Mouse (Mus musculus) kidney, embryonic 16.5 days (tissue): Measurements from ENCODE around the gene Gm20388. TPM values are rescaled to one million over a fixed set of nuclear protein-coding genes. Genes with fewer than 3 reads are reported as not detected.
A peak's percentile ranks its signal among the peaks of the same experiment; 100 is the strongest.

Experiments used
- ATAC-seq: fragments of 200-750 bp; cut with Nextera tagmentation; 2 replicates; pipeline ENCODE4 v1.8.0; 2017; ENCODE audit warnings: moderate TSS enrichment; ENCODE audit not compliant: low FRiP score, low TSS enrichment
- H3K27ac ChIP-seq: fragments of 300-500 bp; sonication (generic); 2 replicates; pipeline ENCODE4 v1.5.1; 2014; ENCODE audit warnings: low read length
- H3K27me3 ChIP-seq: fragments of 300-500 bp; sonication (generic); 2 replicates; pipeline ENCODE4 v1.6.1; 2014; ENCODE audit warnings: low read length, control low read depth, mixed read lengths; ENCODE audit not compliant: insufficient read depth
- H3K36me3 ChIP-seq: fragments of 300-500 bp; sonication (generic); 2 replicates; pipeline ENCODE4 v1.6.1; 2014; ENCODE audit warnings: low read length, control low read depth, mixed read lengths; ENCODE audit not compliant: insufficient read depth
- H3K4me1 ChIP-seq: fragments of 300-500 bp; sonication (generic); 2 replicates; pipeline ENCODE4 v1.6.1; 2014; ENCODE audit warnings: low read length, control low read depth, mixed read lengths; ENCODE audit not compliant: insufficient read depth
- H3K4me2 ChIP-seq: fragments of 300-500 bp; sonication (generic); replicated peaks from 2 replicates; pipeline ENCODE4 v1.6.1; 2014; ENCODE audit warnings: low read depth, low read length
- H3K4me3 ChIP-seq: fragments of 300-500 bp; sonication (generic); 2 replicates; pipeline ENCODE4 v1.5.1; 2014; ENCODE audit warnings: mild to moderate bottlenecking, low read length
- H3K9ac ChIP-seq: fragments of 300-500 bp; sonication (generic); replicated peaks from 2 replicates; pipeline ENCODE4 v1.6.1; 2014; ENCODE audit warnings: low read length
- H3K9me3 ChIP-seq: fragments of 300-500 bp; sonication (generic); 2 replicates; pipeline ENCODE4 v1.6.1; 2016; ENCODE audit warnings: low read length, control low read depth
- WGBS: fragments of 180-500 bp; shearing (Covaris S2); extraction: QIAGEN DNeasy Blood & Tissue Kit; methylation state at CpG from one replicate; pipeline ENCODE4 v1.1.7; 2014; 5-methylcytosine and 5-hydroxymethylcytosine counted together
- polyA plus RNA-seq: library from polyadenylated mRNA; unstranded; fragments of >200 nt; fragmentation: Nextera tagmentation; extraction: Ambion mirVana; gene quantifications from 2 replicates; pipeline ENCODE4 v1.2.1, GENCODE M21; 2015

The Gm20388 gene
- polyA plus RNA-seq, 1 experiment from 2014 or later: 7.7 TPM

- H3K27me3 ChIP-seq: 0 out of 2 replicates have a peak, but pooled peaks cover 5% of the 10 kb centered on the region
- H3K9ac ChIP-seq: no peak overlapping the region
- H3K9me3 ChIP-seq: no peaks in the 10 kb centered on the region
- H3K4me3 ChIP-seq: no peak overlapping the region
- H3K36me3 ChIP-seq: no peaks in the 10 kb centered on the region
- H3K4me2 ChIP-seq: no peak overlapping the region
- ATAC-seq: no peak
- no peak overlapping the region for H3K27ac ChIP-seq
- peaks cover 34% of the 10 kb centered on the region; the same call in 1 of the 2 replicates for H3K4me1 ChIP-seq
Observed at GRCm38 (mm10) chr8:120697979-120698272, 787.3 kb downstream of the Gm20388 start.

- H3K9ac ChIP-seq: no peak overlapping the region
- H3K27ac ChIP-seq: peak overlapping the region; percentile 43
- H3K36me3 ChIP-seq: no peaks in the 10 kb centered on the region
- no peaks in the 10 kb centered on the region for H3K9me3 ChIP-seq
- 79% methylated on average over 7 of the region's 7 CpGs for WGBS
- ATAC-seq: no peak
- no peak overlapping the region for H3K4me3 ChIP-seq
- H3K4me1 ChIP-seq: peaks cover 34% of the 10 kb centered on the region; the same call in 1 of the 2 replicates
- 0 out of 2 replicates have a peak, but pooled peaks cover 5% of the 10 kb centered on the region for H3K27me3 ChIP-seq
- H3K4me2 ChIP-seq: no peak overlapping the region
Observed at GRCm38 (mm10) chr8:120698426-120698825, 787.8 kb downstream of the Gm20388 start.

GRCm38 (mm10) chr8:120699079-120699478, 788.4 kb downstream of the Gm20388 start:
- Histone ChIP-seq H3K4me2 (no peak overlapping the region), H3K27ac (peak overlapping the region; percentile 43; the same call in 1 of the 2 replicates), H3K9ac (no peak overlapping the region), H3K36me3 (no peaks in the 10 kb centered on the region), H3K27me3 (0 out of 2 replicates have a peak, but pooled peaks cover 5% of the 10 kb centered on the region), H3K9me3 (no peaks in the 10 kb centered on the region), H3K4me1 (peaks cover 29% of the 10 kb centered on the region; the same call in 1 of the 2 replicates), H3K4me3 (no peak overlapping the region)
- ATAC-seq: no peak
- 54% methylated on average over 6 of the region's 6 CpGs for WGBS

- Histone ChIP-seq H3K4me3 (no peak overlapping the region), H3K9ac (no peak overlapping the region), H3K27me3 (peaks cover 7% of the 10 kb centered on the region; the same call in 1 of the 2 replicates), H3K4me2 (no peak overlapping the region), H3K36me3 (no peaks in the 10 kb centered on the region), H3K27ac (peak overlapping the region; percentile 40; the same call in 1 of the 2 replicates), H3K4me1 (peaks cover 26% of the 10 kb centered on the region; the same call in 1 of the 2 replicates), H3K9me3 (no peaks in the 10 kb centered on the region)
- no peak for ATAC-seq
- 53% methylated on average over 2 of the region's 2 CpGs for WGBS
Observed at GRCm38 (mm10) chr8:120699565-120699964, 788.9 kb downstream of the Gm20388 start.

- Histone ChIP-seq H3K4me1 (peaks cover 26% of the 10 kb centered on the region; the same call in 1 of the 2 replicates), H3K9ac (no peak overlapping the region), H3K36me3 (no peaks in the 10 kb centered on the region), H3K4me2 (no peak overlapping the region), H3K27me3 (peaks cover 10% of the 10 kb centered on the region; the same call in 1 of the 2 replicates), H3K9me3 (no peaks in the 10 kb centered on the region), H3K4me3 (no peak overlapping the region), H3K27ac (0 out of 2 replicates have a peak overlapping the region, but pooled peaks have one; percentile 40)
- 85% methylated on average over 4 of the region's 4 CpGs for WGBS
- no peak for ATAC-seq
Observed at GRCm38 (mm10) chr8:120700053-120700452, 789.4 kb downstream of the Gm20388 start.

GRCm38 (mm10) chr8:120701758-120702465, 791.3 kb downstream of the Gm20388 start:
- H3K36me3 ChIP-seq: no peaks in the 10 kb centered on the region
- H3K27ac ChIP-seq: no peak overlapping the region
- H3K27me3 ChIP-seq: peaks cover 12% of the 10 kb centered on the region; the same call in 1 of the 2 replicates
- 0 out of 2 replicates have a peak overlapping the region, but pooled peaks have one; percentile 9 for H3K9ac ChIP-seq
- H3K4me1 ChIP-seq: peaks cover 13% of the 10 kb centered on the region; the same call in 1 of the 2 replicates
- WGBS: 46% methylated on average over 19 of the region's 19 CpGs
- no peak for ATAC-seq
- H3K4me2 ChIP-seq: no peak overlapping the region
- H3K4me3 ChIP-seq: no peak overlapping the region
- no peaks in the 10 kb centered on the region for H3K9me3 ChIP-seq

- H3K4me1 ChIP-seq: peaks cover 8% of the 10 kb centered on the region; the same call in 1 of the 2 replicates
- ATAC-seq: no peak
- no peaks in the 10 kb centered on the region for H3K36me3 ChIP-seq
- H3K27me3 ChIP-seq: peaks cover 12% of the 10 kb centered on the region; the same call in 1 of the 2 replicates
- H3K9ac ChIP-seq: no peak overlapping the region
- H3K4me3 ChIP-seq: no peak overlapping the region
- 31% methylated on average over 9 of the region's 9 CpGs for WGBS
- H3K4me2 ChIP-seq: no peak overlapping the region
- no peak overlapping the region for H3K27ac ChIP-seq
- H3K9me3 ChIP-seq: no peaks in the 10 kb centered on the region
Observed at GRCm38 (mm10) chr8:120704203-120704602, 793.6 kb downstream of the Gm20388 start.

GRCm38 (mm10) chr8:120705163-120705562, 794.5 kb downstream of the Gm20388 start:
- Histone ChIP-seq H3K4me2 (no peak overlapping the region), H3K9ac (no peak overlapping the region), H3K9me3 (no peaks in the 10 kb centered on the region), H3K27ac (no peak overlapping the region), H3K4me3 (no peak overlapping the region), H3K36me3 (no peaks in the 10 kb centered on the region), H3K27me3 (peaks cover 12% of the 10 kb centered on the region; the same call in 1 of the 2 replicates), H3K4me1 (peaks cover 1% of the 10 kb centered on the region; the same call in 1 of the 2 replicates)
- no peak for ATAC-seq
- WGBS: 69% methylated on average over 15 of the region's 15 CpGs

- H3K4me3 ChIP-seq: no peak overlapping the region
- peaks cover 12% of the 10 kb centered on the region; the same call in 1 of the 2 replicates for H3K27me3 ChIP-seq
- 75% methylated on average over 3 of the region's 3 CpGs for WGBS
- H3K27ac ChIP-seq: no peak overlapping the region
- no peak overlapping the region for H3K9ac ChIP-seq
- H3K36me3 ChIP-seq: no peaks in the 10 kb centered on the region
- H3K4me2 ChIP-seq: no peak overlapping the region
- ATAC-seq: no peak
- no peaks in the 10 kb centered on the region for H3K9me3 ChIP-seq
- H3K4me1 ChIP-seq: no peaks in the 10 kb centered on the region; the same call in 1 of the 2 replicates
Observed at GRCm38 (mm10) chr8:120706193-120706592, 795.6 kb downstream of the Gm20388 start.

GRCm38 (mm10) chr8:120709176-120709575, 798.5 kb downstream of the Gm20388 start:
- Histone ChIP-seq H3K9me3 (no peaks in the 10 kb centered on the region), H3K4me2 (no peak overlapping the region), H3K9ac (no peak overlapping the region), H3K27me3 (peaks cover 7% of the 10 kb centered on the region; the same call in 1 of the 2 replicates), H3K4me1 (no peaks in the 10 kb centered on the region; the same call in 1 of the 2 replicates), H3K4me3 (no peak overlapping the region), H3K27ac (no peak overlapping the region), H3K36me3 (no peaks in the 10 kb centered on the region)
- ATAC-seq: no peak
- WGBS: 74% methylated on average over 10 of the region's 10 CpGs
